Mouse (Mus musculus): ENCODE measurements around the gene Ttpal.

DNA sequence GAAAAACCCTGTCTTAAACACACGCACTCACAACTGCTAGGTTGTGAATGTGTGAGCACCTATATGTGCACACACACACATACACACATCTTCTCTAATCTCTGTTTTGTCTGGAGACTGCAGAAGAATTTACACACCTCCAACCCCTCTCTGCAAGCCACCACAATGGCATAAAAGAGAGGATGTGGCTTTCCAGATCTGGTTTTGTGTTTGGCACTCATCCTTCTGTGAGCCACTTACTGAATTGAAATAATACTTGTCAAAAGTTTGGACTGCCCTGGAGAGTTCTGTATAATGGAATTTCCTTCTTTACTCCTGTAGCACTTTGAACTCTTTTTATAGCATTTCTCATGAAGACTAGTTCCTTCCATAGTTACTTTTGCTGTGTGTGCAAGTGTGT is 64.9 kb downstream of the Ttpal start:
- TF ChIP-seq CTCF (IDR thresholded peaks at IDR 0.05; ENCODE audit: extremely low read depth, insufficient read depth, insufficient read length, insufficient replicate concordance) (no peak), POLR2A (IDR thresholded peaks at IDR 0.05; ENCODE audit: low read depth, low read length) (no peak)

All from spleen, adult 2 months (tissue).